Comparison of ENCODE assay signal across 8 mouse cellular contexts in genomic region chr9:108565881-108566814, GRCm38 (mm10). TPM values are rescaled to one million over a fixed set of nuclear protein-coding genes. Genes with fewer than 3 reads are reported as not detected.
DNase-seq lines count a peak whose midpoint lies in the region; ATAC-seq and TF ChIP-seq lines count a peak whose summit lies in the region.

No protein-coding gene starts in this region.

- ATAC-seq in limb, embryonic 11.5 days (ENCODE audit: insufficient number of reproducible peaks, low FRiP score, low TSS enrichment, low read depth): no peak
- no peak for ATAC-seq in neural tube, embryonic 14.5 days (ENCODE audit: low read depth)

- no peaks in the 10 kb centered on the region for H3K27me3 ChIP-seq in C2C12 (ENCODE audit: control insufficient read depth, insufficient read depth, insufficient read length)
- no peaks in the 10 kb centered on the region for H3K27me3 ChIP-seq in erythroblast, embryonic 14.5 days (ENCODE audit: control insufficient read depth)
- no peaks in the 10 kb centered on the region for H3K27me3 ChIP-seq in limb, embryonic 11.5 days (ENCODE audit: control insufficient read depth, insufficient read depth, low read length)
- no peaks in the 10 kb centered on the region for H3K27me3 ChIP-seq in neural tube, embryonic 14.5 days (ENCODE audit: control insufficient read depth, insufficient read depth, low read length)

- peak; percentile 94 for DNase-seq in heart, adult 11 months
- DNase-seq in heart, adult 18-20 months: no peak
- DNase-seq in limb, embryonic 11.5 days (ENCODE audit: low spot score): peak; percentile 24
- no peak for DNase-seq in urinary bladder, postnatal 4 days (ENCODE audit: low spot score in 2 of 2)
- no peak for DNase-seq in layer of hippocampus, adult 18-20 months (ENCODE audit: low spot score in 2 of 2)

- no peaks in the 10 kb centered on the region for H3K9me3 ChIP-seq in erythroblast, embryonic 14.5 days (ENCODE audit: control insufficient read depth, low read length)
- no peaks in the 10 kb centered on the region for H3K9me3 ChIP-seq in limb, embryonic 11.5 days (ENCODE audit: control insufficient read depth, low read length)
- no peaks in the 10 kb centered on the region for H3K9me3 ChIP-seq in neural tube, embryonic 14.5 days (ENCODE audit: control insufficient read depth, low read length)

- peaks cover 41% of the 10 kb centered on the region for H3K36me3 ChIP-seq in C2C12 (ENCODE audit: control insufficient read depth, insufficient read depth)
- H3K36me3 ChIP-seq in erythroblast, embryonic 14.5 days (ENCODE audit: control insufficient read depth): peaks cover 59% of the 10 kb centered on the region
- peaks cover 7% of the 10 kb centered on the region for H3K36me3 ChIP-seq in limb, embryonic 11.5 days (ENCODE audit: control insufficient read depth, insufficient read depth, low read length)
- peaks cover 24% of the 10 kb centered on the region for H3K36me3 ChIP-seq in neural tube, embryonic 14.5 days (ENCODE audit: control insufficient read depth, insufficient read depth, low read length)

- H3K27ac ChIP-seq in limb, embryonic 11.5 days (replicated peaks; ENCODE audit: low read depth, low read length): peak overlapping the region; percentile 66; the same call in 1 of the 2 replicates
- H3K27ac ChIP-seq in neural tube, embryonic 14.5 days (ENCODE audit: low read depth, low read length): peak overlapping the region; percentile 93

- peaks cover 89% of the 10 kb centered on the region for H3K4me1 ChIP-seq in erythroblast, embryonic 14.5 days (ENCODE audit: control insufficient read depth)
- peaks cover 24% of the 10 kb centered on the region for H3K4me1 ChIP-seq in limb, embryonic 11.5 days (ENCODE audit: control insufficient read depth, insufficient read depth, low read length)
- H3K4me1 ChIP-seq in neural tube, embryonic 14.5 days (ENCODE audit: control insufficient read depth, insufficient read depth, low read length): peaks cover 26% of the 10 kb centered on the region

- TF ChIP-seq CTCF in C2C12 (IDR thresholded peaks at IDR 0.05; ENCODE audit: control insufficient read depth, insufficient read depth, insufficient read length): no peak

- peaks cover 28% of the 10 kb centered on the region for H3K79me2 ChIP-seq in C2C12 (ENCODE audit: control insufficient read depth, insufficient read depth)

- 13% methylated on average over 35 of the region's 35 CpGs for WGBS in limb, embryonic 11.5 days
- WGBS in neural tube, embryonic 14.5 days: 10% methylated on average over 35 of the region's 35 CpGs

- peak overlapping the region; percentile 76 for H3K9ac ChIP-seq in limb, embryonic 11.5 days (ENCODE audit: low read length)
- peak overlapping the region; percentile 65 for H3K9ac ChIP-seq in neural tube, embryonic 14.5 days (replicated peaks; ENCODE audit: low read depth, low read length)

- H3K79me3 ChIP-seq in C2C12 (ENCODE audit: low read depth): peaks cover 18% of the 10 kb centered on the region

- peak overlapping the region; percentile 89 for H3K4me2 ChIP-seq in limb, embryonic 11.5 days (ENCODE audit: low read depth, severe bottlenecking)
- H3K4me2 ChIP-seq in neural tube, embryonic 14.5 days (ENCODE audit: low read depth, low read length): peak overlapping the region; percentile 80

- peak overlapping the region; percentile 69 for H3ac ChIP-seq in C2C12 (ENCODE audit: control insufficient read depth, insufficient read length, low read depth)

- peak overlapping the region; percentile 41 for H3K4me3 ChIP-seq in C2C12 (ENCODE audit: insufficient read depth, poor library complexity, severe bottlenecking)
- peak overlapping the region; percentile 73 for H3K4me3 ChIP-seq in erythroblast, embryonic 14.5 days (replicated peaks)
- H3K4me3 ChIP-seq in limb, embryonic 11.5 days (ENCODE audit: low read depth, low read length): peak overlapping the region; percentile 76
- peak overlapping the region; percentile 73 for H3K4me3 ChIP-seq in neural tube, embryonic 14.5 days (ENCODE audit: low read depth, low read length)

TF ChIP-seq in C2C12, 6 proteins besides CTCF, POLR2A, EP300 and RAD21:
- TF ChIP-seq USF1 (IDR thresholded peaks at IDR 0.05; ENCODE audit: low read depth) (no peak), MAX (IDR thresholded peaks at IDR 0.05) (no peak), MYOG (IDR thresholded peaks at IDR 0.05; ENCODE audit: control insufficient read depth, extremely low read depth, insufficient read length) (no peak), FOSL1 (IDR thresholded peaks at IDR 0.05; ENCODE audit: insufficient read depth, low read length, poor library complexity, severe bottlenecking) (no peak), CEBPB (IDR thresholded peaks at IDR 0.05; ENCODE audit: low read depth) (no peak), MYOD1 (IDR thresholded peaks at IDR 0.05; ENCODE audit: control insufficient read depth, insufficient read length, low read depth) (no peak)

RNA-seq across cellular contexts. Expression of gene Ndufaf3, which starts 1.1 kb away (rescaled TPM):
- total RNA-seq in heart, adult 18-20 months (2021): 10 to 100 TPM; 67.0 to 72.6 TPM
- polyA plus RNA-seq in C2C12 (2012; fragmentation: generic; extraction: Trizol): 6.8 TPM
- 1.1 and 4.7 TPM in 2 replicates for polyA plus RNA-seq in erythroblast, embryonic 14.5 days (2012)
- polyA plus RNA-seq in limb, embryonic 11.5 days (2014; fragmentation: Nextera tagmentation; extraction: Ambion mirVana): 44.3 and 47.5 TPM in 2 replicates
- 81.7 and 96.8 TPM in 2 replicates for polyA plus RNA-seq in neural tube, embryonic 14.5 days (2014; fragmentation: Nextera tagmentation; extraction: Ambion mirVana)
- total RNA-seq in layer of hippocampus, adult 18-20 months (2021): 10 to 100 TPM; 73.5 to 75.0 TPM

RNA-seq across cellular contexts. Expression of gene Dalrd3, which starts 3.5 kb away (rescaled TPM):
- 10 to 100 TPM; 21.3 to 21.9 TPM for total RNA-seq in heart, adult 18-20 months (2021)
- polyA plus RNA-seq in C2C12 (2012; fragmentation: generic; extraction: Trizol): 56.1 TPM
- 6.0 and 7.1 TPM in 2 replicates for polyA plus RNA-seq in erythroblast, embryonic 14.5 days (2012)
- 183 and 195 TPM in 2 replicates for polyA plus RNA-seq in limb, embryonic 11.5 days (2014; fragmentation: Nextera tagmentation; extraction: Ambion mirVana)
- 257 and 258 TPM in 2 replicates for polyA plus RNA-seq in neural tube, embryonic 14.5 days (2014; fragmentation: Nextera tagmentation; extraction: Ambion mirVana)
- total RNA-seq in layer of hippocampus, adult 18-20 months (2021): 100 to 1,000 TPM in 1 of 2 experiments, 10 to 100 TPM in 1; 95.0 to 105 TPM

RNA-seq across cellular contexts. Expression of gene Impdh2, which starts 6.1 kb away (rescaled TPM):
- total RNA-seq in heart, adult 18-20 months (2021): 10 to 100 TPM; 48.3 to 49.7 TPM
- polyA plus RNA-seq in C2C12 (2012; fragmentation: generic; extraction: Trizol): 332 TPM
- 4.0 and 4.4 TPM in 2 replicates for polyA plus RNA-seq in erythroblast, embryonic 14.5 days (2012)
- 237 and 247 TPM in 2 replicates for polyA plus RNA-seq in limb, embryonic 11.5 days (2014; fragmentation: Nextera tagmentation; extraction: Ambion mirVana)
- 105 and 119 TPM in 2 replicates for polyA plus RNA-seq in neural tube, embryonic 14.5 days (2014; fragmentation: Nextera tagmentation; extraction: Ambion mirVana)
- total RNA-seq in layer of hippocampus, adult 18-20 months (2021): 10 to 100 TPM; 56.6 to 64.5 TPM

RNA-seq across cellular contexts. Expression of gene Wdr6, which starts 12.4 kb away (rescaled TPM):
- total RNA-seq in heart, adult 18-20 months (2021): 10 to 100 TPM; 10.9 to 12.6 TPM
- 52.9 TPM for polyA plus RNA-seq in C2C12 (2012; fragmentation: generic; extraction: Trizol)
- 0.24 and 0.45 TPM in 2 replicates for polyA plus RNA-seq in erythroblast, embryonic 14.5 days (2012)
- polyA plus RNA-seq in limb, embryonic 11.5 days (2014; fragmentation: Nextera tagmentation; extraction: Ambion mirVana): 152 and 167 TPM in 2 replicates
- 206 and 229 TPM in 2 replicates for polyA plus RNA-seq in neural tube, embryonic 14.5 days (2014; fragmentation: Nextera tagmentation; extraction: Ambion mirVana)
- 100 to 1,000 TPM; 112 to 123 TPM for total RNA-seq in layer of hippocampus, adult 18-20 months (2021)

RNA-seq across cellular contexts. Expression of gene P4htm, which starts 31.3 kb away (rescaled TPM):
- 10 to 100 TPM; 12.6 to 14.0 TPM for total RNA-seq in heart, adult 18-20 months (2021)
- 1.3 TPM for polyA plus RNA-seq in C2C12 (2012; fragmentation: generic; extraction: Trizol)
- 0.02 and 0.03 TPM in 2 replicates for polyA plus RNA-seq in erythroblast, embryonic 14.5 days (2012)
- polyA plus RNA-seq in limb, embryonic 11.5 days (2014; fragmentation: Nextera tagmentation; extraction: Ambion mirVana): 6.7 and 7.2 TPM in 2 replicates
- polyA plus RNA-seq in neural tube, embryonic 14.5 days (2014; fragmentation: Nextera tagmentation; extraction: Ambion mirVana): 31.0 and 37.3 TPM in 2 replicates
- 100 to 1,000 TPM; 101 to 102 TPM for total RNA-seq in layer of hippocampus, adult 18-20 months (2021)

Comparison
In these comparisons a context has a peak if more than half of its experiments do, and no peak if none do; other contexts are left out.
1. DNase-seq: peak in heart, adult 11 months (single experiment) and limb, embryonic 11.5 days (single experiment); none in heart, adult 18-20 months (0 of 2), urinary bladder, postnatal 4 days (0 of 2) and layer of hippocampus, adult 18-20 months (0 of 2).
2. RNA of gene Impdh2, which starts 6.1 kb away (polyA plus RNA-seq): 332 TPM in C2C12 (single experiment), 237 to 247 TPM in limb, embryonic 11.5 days and 105 to 119 TPM in neural tube, embryonic 14.5 days; 4.0 to 4.4 TPM in erythroblast, embryonic 14.5 days; every median in the first group is over 10 times any median in the second.
3. Peak in every context shown above with its lines, with median percentiles within 50 percentile points of each other: H3K4me3 ChIP-seq.